Mouse (Mus musculus) fat pad, adult 2 months (tissue): Measurements from ENCODE around the gene Zap70.
"Not testable (repeated sequence)": the region's sequence is repeated elsewhere in the genome, so short reads cannot be mapped to it uniquely, and the experiment has no call there.

Experiments used
- DNase-seq: peaks from one replicate; pipeline ENCODE4 v3.0.0-alpha.2; 2011; ENCODE audit warnings: low read depth, low spot score; ENCODE audit errors: extremely low read depth

The Zap70 gene

GRCm38 (mm10) chr1:36772198-36772934 lies 10.8 kb downstream of the Zap70 start:
- DNase-seq, result no peak

- no peak for DNase-seq
These were observed 19.2 kb downstream of the Zap70 start for GRCm38 (mm10) chr1:36780793-36781192.

- no peak for DNase-seq
These were observed 20.9 kb downstream of the Zap70 start for GRCm38 (mm10) chr1:36782476-36782875.

- DNase-seq, result peak; percentile 10
These were observed 23.0 kb downstream of the Zap70 start for GRCm38 (mm10) chr1:36784365-36785134.

DNA sequence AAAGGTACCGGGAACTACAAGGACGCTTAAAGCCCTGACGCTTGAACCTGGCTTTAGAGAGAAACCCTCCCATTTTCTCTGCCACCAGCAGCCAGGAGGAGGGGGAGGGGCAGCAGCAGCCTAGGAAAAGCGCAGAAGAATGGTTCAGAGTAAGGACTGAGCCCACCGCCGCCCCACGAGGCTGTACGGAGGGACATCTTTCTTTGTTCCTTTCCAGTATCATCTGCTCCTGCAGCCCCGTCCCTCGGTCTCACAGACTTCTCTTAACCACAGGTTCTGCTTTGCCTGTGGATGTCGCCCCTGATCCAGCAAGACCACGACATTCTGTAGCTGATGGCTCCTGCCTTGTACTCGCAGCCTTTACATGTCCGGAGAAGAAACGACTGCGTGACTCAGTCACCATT lies 23.6 kb downstream of the Zap70 start:
- DNase-seq, result no peak

- no peak for DNase-seq
These were observed 24.8 kb downstream of the Zap70 start for GRCm38 (mm10) chr1:36786377-36786776.

DNA sequence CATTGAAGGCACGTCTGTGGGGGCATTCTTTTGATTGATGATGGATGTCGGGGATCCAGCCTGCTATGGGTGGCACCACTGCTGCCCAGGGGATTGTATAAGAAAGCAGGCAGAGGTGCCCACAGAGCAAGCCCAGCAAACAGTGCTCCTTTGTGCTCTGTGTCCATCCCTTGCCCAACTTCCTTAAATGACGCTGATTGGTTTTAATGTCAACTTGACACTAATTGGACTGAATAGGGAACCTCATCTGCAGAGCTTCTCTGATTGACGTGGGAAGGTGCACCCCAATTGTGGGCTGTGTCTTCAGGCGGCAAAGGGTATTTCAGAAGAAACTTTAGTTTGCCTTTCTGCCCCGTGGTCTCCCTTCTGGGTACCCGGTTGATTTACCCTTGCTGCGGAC lies 27.8 kb downstream of the Zap70 start:
- DNase-seq, result no peak

DNA sequence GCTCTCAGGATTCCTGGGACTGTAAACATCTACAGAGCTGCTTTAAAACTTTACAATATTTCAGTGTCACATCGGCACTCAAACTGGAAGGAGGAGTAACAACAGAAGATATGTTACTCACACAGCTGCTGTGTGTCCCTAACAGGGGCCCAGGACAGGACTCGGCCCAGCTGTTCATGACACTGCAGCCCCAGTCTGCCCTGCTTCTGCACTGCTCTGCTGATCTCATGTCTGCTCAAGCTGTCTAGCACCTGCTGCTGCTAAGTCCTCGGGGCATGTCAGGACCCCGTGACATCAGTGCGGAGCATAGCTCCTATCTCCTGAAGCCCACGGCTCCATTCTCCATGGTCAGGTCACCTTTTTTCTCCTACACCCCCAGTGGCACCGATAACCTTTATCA lies 35.1 kb downstream of the Zap70 start:
- no peak for DNase-seq

DNA sequence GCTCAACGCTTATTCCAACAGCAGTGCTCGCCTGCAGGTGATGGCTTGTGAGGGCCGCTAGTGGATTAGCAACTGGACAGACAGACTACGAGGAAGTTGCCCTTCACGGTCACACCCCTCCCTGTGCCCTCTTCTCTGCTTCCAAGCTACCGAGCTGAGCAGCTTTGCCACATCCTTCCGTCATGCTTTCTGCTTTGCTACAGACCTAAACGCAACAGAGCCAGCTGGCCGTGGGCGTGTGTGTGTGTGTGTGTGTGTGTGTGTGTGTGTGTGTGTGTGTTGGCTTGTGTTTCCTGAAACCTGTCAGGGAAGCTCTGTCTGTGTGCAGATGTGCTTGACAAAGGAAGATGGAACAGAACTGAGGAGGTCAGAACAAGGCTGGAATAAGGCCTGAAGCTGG lies 35.9 kb downstream of the Zap70 start:
- no peak for DNase-seq

DNA sequence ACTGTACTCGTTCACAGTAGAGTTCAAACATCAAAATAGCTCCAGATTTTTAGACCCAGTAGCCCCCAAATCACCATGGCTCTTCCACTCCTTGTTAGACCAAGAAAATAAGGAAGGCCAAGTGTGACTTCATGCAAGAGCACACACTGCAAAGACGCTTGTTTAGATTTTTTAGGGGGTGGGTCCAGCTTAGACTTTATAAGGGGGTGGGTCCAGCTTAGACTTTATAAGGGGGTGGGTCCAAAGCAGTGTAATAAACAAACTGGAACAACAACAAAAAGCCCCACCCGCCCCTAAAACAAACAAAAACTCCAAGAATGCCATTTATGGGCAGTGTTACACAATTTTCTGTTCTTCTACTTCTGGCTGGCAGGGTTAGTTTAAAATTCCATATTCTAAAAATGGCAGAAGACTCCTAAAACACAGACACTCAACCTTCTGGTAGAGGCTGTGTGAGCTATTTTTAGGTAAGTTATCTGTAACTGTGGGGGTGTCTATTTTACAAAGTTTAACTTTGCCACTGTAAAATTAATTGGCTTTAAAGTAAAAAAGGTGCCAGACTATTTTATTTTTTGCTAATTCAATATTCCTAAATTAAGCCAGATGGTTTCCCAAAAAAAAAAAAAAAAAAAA lies 38.9 kb downstream of the Zap70 start:
- no peak for DNase-seq

DNA sequence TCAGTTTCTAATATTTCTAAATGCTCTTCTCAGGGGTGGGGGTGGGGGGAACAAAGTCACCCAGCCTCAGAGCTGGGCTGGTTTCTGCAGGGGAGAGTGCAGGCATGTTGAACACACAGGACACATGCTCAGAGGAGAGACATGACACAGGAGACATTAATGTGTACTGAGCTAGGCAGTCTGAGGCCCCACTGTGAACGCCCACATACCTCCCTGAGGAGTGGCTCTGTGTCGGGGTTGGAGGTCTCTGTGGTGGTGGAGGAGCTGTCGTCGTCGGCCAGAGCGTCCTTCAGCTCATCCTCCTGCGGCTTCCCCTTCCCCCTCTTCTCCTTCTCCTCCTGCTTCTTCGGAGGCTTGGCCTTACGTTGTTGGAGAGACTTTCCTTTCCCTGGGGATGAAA lies 42.7 kb downstream of the Zap70 start:
- no peak for DNase-seq

DNA sequence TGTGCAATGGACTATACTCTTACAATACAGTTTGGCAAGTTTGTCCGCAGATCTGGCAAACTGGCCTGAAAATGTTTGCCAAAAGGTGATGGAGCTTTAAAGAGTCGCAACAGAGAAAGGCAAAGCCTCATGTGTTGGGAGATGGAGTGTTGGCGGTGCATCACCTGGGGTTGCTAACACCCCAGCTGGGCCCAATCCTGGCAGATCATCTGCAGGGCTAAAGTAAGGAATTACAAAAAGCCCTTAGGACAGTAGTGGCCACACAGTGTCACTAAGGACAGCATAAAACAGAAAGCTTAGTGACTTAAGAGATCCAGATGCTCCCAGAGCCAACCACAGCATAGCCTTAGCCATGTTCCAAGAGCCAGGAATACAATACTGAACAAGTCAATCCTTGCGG lies 43.2 kb downstream of the Zap70 start:
- peak; percentile 78 for DNase-seq

GRCm38 (mm10) chr1:36806181-36806905 lies 44.7 kb downstream of the Zap70 start:
- DNase-seq, result no peak

- no peak for DNase-seq
These were observed 45.5 kb downstream of the Zap70 start for GRCm38 (mm10) chr1:36807086-36807485.

- DNase-seq, result no peak
These were observed 46.4 kb downstream of the Zap70 start for GRCm38 (mm10) chr1:36807782-36808565.

GRCm38 (mm10) chr1:36811806-36812205 lies 50.2 kb downstream of the Zap70 start:
- DNase-seq, result no peak

DNA sequence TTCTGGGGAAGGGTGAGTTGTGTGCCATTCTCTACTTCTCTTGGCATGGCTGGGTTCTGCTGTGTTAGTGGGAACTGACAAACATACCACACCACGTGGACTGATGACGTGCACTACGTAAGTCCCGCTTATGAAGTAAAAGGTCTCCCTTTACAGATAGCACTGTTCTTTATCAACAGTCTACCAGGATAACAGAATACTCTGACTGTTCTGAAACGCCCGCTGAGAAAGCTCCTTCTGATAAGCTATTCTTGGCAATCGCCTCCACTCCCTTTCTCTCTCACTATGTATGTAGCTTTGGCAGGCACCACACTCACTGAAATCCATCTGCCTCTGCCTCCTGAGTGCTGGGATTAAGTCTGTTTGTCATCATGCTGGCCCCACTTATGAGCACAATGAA lies 51.8 kb downstream of the Zap70 start:
- DNase-seq, result no peak

- DNase-seq, result no peak
These were observed 52.8 kb downstream of the Zap70 start for GRCm38 (mm10) chr1:36814271-36814903.

DNA sequence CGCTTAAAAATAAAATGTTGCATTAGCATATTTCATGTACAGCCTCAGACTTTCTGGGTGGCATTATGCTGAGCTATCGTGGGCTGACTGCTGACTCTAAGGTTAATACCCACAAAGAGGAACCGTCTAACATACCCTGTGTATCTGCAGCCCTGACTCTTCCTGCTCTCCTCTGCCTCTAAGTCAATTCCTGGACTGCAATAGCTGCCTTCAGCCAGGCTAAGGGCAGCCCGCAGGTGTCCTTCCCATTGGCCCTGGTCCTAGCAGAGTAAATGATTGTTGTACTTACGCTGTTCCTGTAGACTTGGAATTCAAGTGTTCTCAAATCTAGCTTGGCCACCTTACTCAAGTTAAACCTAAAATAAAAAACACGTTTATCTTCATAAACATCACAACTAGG lies 53.6 kb downstream of the Zap70 start:
- no peak for DNase-seq

- not testable (repeated sequence) for DNase-seq
These were observed 60.3 kb downstream of the Zap70 start for GRCm38 (mm10) chr1:36821918-36822317.
